Mouse (Mus musculus) kidney, adult 2 months (tissue): ENCODE measurements at regions not wholly inside any gene's neighbourhood (a gene's known extent, or its start where the extent isn't known, plus 50 kb on each side); places are given as distances from the start of the nearest gene placed in this dataset.
A peak's percentile ranks its signal among the peaks of the same experiment; 100 is the strongest.
"Not testable (repeated sequence)": the region's sequence is repeated elsewhere in the genome, so short reads cannot be mapped to it uniquely, and the experiment has no call there.

Experiments
- DNase-seq: peaks from one replicate; pipeline ENCODE4 v3.0.0; 2021
- H3K27ac ChIP-seq: fragments of 200-500 bp; 2 replicates; pipeline ENCODE4 v1.5.1; 2012; ENCODE audit warnings: low read depth, low read length, control low read depth, inconsistent platforms; ENCODE audit not compliant: insufficient read depth
- H3K27me3 ChIP-seq: fragments of 200-500 bp; replicated peaks from 2 replicates; pipeline ENCODE4 v1.6.1; 2012; ENCODE audit warnings: mild to moderate bottlenecking, moderate library complexity, low read length, inconsistent platforms; ENCODE audit not compliant: control insufficient read depth, insufficient read depth
- H3K36me3 ChIP-seq: fragments of 200-500 bp; 2 replicates; pipeline ENCODE4 v1.6.1; 2012; ENCODE audit warnings: mild to moderate bottlenecking, moderate library complexity, low read length, inconsistent platforms; ENCODE audit not compliant: control insufficient read depth, insufficient read depth
- H3K4me1 ChIP-seq: fragments of 200-500 bp; 2 replicates; pipeline ENCODE4 v1.6.1; 2011; ENCODE audit warnings: low read length; ENCODE audit not compliant: control insufficient read depth, insufficient read depth
- H3K4me3 ChIP-seq: fragments of 200-500 bp; 2 replicates; pipeline ENCODE4 v1.5.1; 2011; ENCODE audit warnings: mild to moderate bottlenecking, low read depth, low read length, control low read depth; ENCODE audit not compliant: insufficient read depth
- CTCF ChIP-seq: fragments of 200-500 bp; conservative IDR thresholded peaks from 2 replicates; pipeline ENCODE4 v1.5.1; 2011; ENCODE audit warnings: low read depth, mild to moderate bottlenecking, control low read depth, low read length, moderate library complexity, mixed read lengths; ENCODE audit not compliant: insufficient read depth, insufficient read length
- POLR2A ChIP-seq: fragments of 200-500 bp; IDR thresholded peaks from one replicate; pipeline ENCODE4 v1.6.1; 2011; ENCODE audit warnings: low read depth, low read length, control low read depth
- WGBS: fragments of 180-500 bp; shearing (Covaris S2); methylation state at CpG from one replicate; pipeline ENCODE4 v1.1.7; 2018; 5-methylcytosine and 5-hydroxymethylcytosine counted together

DNA sequence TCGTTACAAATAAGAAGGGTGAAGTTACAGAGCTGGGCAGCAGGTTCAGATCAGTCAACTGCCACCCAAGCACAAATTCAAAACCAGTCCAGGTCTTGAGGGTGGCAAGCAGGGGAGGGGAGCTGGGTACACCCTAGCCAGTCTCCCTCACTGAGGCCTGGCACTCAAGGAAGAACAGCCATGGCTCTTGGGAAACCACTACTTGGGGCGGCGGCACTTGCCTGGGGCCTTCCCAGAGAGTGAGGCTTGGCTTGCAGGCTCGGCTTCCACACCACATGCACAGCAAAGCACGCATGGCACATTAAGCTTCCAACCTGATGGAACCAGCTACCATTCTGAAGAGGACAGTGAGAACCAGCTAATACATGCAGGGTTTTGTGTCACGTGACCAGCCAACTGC, 127.9 kb upstream of the Pou3f3 start:
- 81% methylated on average over 6 of the region's 6 CpGs for WGBS
- Histone ChIP-seq H3K36me3 (no peaks in the 10 kb centered on the region), H3K4me1 (no peaks in the 10 kb centered on the region), H3K27ac (no peak overlapping the region), H3K27me3 (no peaks in the 10 kb centered on the region), H3K4me3 (no peak overlapping the region)
- TF ChIP-seq POLR2A = no peak
- no peak for TF ChIP-seq CTCF
- peak; percentile 31 for DNase-seq

GRCm38 (mm10) chr1:42585191-42585590, 110.4 kb upstream of the Pou3f3 start:
- Histone ChIP-seq H3K27ac (no peak overlapping the region), H3K4me1 (no peaks in the 10 kb centered on the region; the same call in 1 of the 2 replicates), H3K36me3 (no peaks in the 10 kb centered on the region), H3K27me3 (no peaks in the 10 kb centered on the region), H3K4me3 (no peak overlapping the region)
- 98% methylated on average over 3 of the region's 3 CpGs for WGBS
- TF ChIP-seq POLR2A = no peak
- TF ChIP-seq CTCF = no peak
- no peak for DNase-seq

DNA sequence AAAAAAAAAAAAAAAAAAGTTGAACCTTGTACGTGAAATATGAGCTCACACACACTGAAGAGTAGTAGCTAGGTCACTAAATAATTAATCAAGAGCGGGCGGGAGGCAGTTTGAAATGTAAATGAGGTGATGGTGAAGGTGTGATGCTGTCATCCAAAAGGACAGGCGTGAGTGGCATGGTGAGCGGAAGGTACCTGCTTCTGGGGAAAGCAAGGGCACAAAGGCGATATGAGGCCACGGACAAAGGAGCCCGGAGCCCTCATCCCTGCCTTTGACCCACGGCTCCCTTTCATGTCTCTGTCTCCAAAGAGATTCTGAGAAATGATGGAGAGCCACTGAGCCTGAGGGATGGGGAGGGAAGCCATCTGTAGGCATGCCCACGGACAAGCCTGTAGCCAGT, 107.1 kb upstream of the Pou3f3 start:
- DNase-seq = peak; percentile 23
- 26% methylated on average over 10 of the region's 10 CpGs for WGBS
- no peaks in the 10 kb centered on the region for H3K36me3 ChIP-seq
- no peak overlapping the region for H3K27ac ChIP-seq
- H3K4me3 ChIP-seq = no peak overlapping the region
- H3K4me1 ChIP-seq = no peaks in the 10 kb centered on the region; the same call in 1 of the 2 replicates
- H3K27me3 ChIP-seq = 0 out of 2 replicates have a peak, but pooled peaks cover 1% of the 10 kb centered on the region
- TF ChIP-seq CTCF (no peak), POLR2A (no peak)

DNA sequence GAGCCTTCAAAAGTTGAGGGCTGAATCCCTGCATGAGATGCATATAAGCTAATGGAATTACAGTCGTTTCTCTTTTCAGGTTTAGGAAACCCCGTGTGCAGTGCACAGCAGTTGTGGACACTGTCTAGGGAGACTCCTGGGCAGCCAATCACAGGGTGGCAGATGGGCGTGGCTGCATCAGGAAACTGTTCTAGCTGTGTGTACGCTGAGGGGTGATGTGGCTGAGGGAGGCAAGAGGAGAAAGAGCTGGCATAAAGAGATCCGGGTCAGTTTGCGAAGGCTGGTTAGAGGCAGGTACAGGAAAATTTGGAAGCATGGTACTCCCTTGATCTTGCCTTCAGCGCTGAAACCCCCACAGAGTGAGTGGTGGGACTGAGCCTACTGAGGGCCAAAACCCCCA, 106.1 kb upstream of the Pou3f3 start:
- H3K27ac ChIP-seq = no peak overlapping the region
- no peaks in the 10 kb centered on the region for H3K36me3 ChIP-seq
- no peaks in the 10 kb centered on the region; the same call in 1 of the 2 replicates for H3K4me1 ChIP-seq
- TF ChIP-seq POLR2A = no peak
- TF ChIP-seq CTCF = no peak
- DNase-seq = no peak
- 0 out of 2 replicates have a peak, but pooled peaks cover 1% of the 10 kb centered on the region for H3K27me3 ChIP-seq
- 52% methylated on average over 7 of the region's 7 CpGs for WGBS
- no peak overlapping the region for H3K4me3 ChIP-seq

DNA sequence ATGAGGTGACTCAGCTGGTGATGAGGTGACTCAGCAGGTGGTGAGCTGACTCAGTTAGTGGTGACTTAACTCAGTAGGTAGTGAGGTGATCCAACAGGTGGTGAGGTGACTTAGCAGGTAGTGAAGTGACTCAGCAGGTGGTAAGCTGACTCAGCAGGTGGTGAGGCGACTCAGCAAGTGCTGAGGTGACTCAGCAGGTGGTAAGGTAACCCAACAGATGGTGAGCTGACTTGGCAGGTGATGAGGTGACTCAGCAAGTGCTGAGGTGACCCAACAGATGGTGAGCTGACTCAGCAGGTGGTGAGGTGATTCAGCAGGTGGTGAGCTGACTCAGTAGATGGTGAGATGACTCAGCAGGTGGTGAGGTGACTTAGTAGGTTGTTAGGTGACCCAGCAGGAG, 103.7 kb upstream of the Pou3f3 start:
- no peaks in the 10 kb centered on the region for H3K36me3 ChIP-seq
- TF ChIP-seq CTCF (no peak), POLR2A (no peak)
- 0 out of 2 replicates have a peak, but pooled peaks cover 1% of the 10 kb centered on the region for H3K27me3 ChIP-seq
- no peak overlapping the region for H3K27ac ChIP-seq
- DNase-seq = no peak
- WGBS = 71% methylated on average over 1 of the region's 1 CpGs
- no peak overlapping the region for H3K4me3 ChIP-seq
- no peaks in the 10 kb centered on the region; the same call in 1 of the 2 replicates for H3K4me1 ChIP-seq

DNA sequence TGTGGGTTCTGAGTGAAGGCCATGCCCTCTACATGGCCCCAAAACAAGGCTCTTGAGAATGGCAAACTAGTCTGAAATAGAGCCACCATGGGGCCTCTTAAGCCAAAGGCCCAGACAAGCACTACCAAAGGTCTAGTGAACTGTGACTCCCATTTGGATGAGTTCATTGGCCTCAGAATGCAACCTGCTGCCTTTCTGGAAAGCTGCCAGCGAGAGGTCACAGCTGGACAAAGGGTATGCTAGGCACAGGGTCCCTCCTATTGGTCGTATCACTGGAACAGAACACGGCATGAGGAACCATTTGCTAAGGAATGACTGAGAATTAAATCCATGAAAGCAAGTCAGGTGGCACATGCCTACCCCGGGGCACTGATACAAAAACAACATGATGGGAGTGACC, 98.5 kb upstream of the Pou3f3 start:
- peak; percentile 21 for DNase-seq
- no peak overlapping the region for H3K27ac ChIP-seq
- no peak overlapping the region for H3K4me3 ChIP-seq
- H3K4me1 ChIP-seq = no peaks in the 10 kb centered on the region
- no peaks in the 10 kb centered on the region for H3K36me3 ChIP-seq
- 53% methylated on average over 4 of the region's 4 CpGs for WGBS
- no peaks in the 10 kb centered on the region for H3K27me3 ChIP-seq
- TF ChIP-seq CTCF (no peak), POLR2A (no peak)

DNA sequence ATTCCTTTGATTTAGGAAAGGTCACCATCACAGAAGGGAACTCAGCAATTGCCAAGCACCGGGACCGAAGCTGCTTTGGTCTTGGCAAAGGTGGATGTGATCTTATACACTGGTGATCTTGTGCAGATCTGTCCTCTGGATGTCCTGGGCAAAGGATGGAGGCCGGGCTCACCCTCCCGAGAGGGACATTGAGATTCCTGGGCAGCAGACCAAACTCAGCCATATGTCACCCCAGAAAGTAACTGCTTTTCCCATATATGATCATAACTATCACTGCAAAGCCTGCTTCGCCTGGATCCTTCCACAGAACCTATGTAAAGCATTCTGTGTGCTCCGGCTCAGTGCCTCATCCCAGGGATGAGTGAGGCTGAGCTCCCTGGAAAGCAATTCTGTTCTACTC, 96.3 kb upstream of the Pou3f3 start:
- Histone ChIP-seq H3K4me3 (no peak overlapping the region), H3K27ac (no peak overlapping the region), H3K4me1 (no peaks in the 10 kb centered on the region), H3K36me3 (no peaks in the 10 kb centered on the region), H3K27me3 (no peaks in the 10 kb centered on the region)
- 92% methylated on average over 6 of the region's 6 CpGs for WGBS
- TF ChIP-seq CTCF = no peak
- TF ChIP-seq POLR2A = no peak
- DNase-seq = no peak

DNA sequence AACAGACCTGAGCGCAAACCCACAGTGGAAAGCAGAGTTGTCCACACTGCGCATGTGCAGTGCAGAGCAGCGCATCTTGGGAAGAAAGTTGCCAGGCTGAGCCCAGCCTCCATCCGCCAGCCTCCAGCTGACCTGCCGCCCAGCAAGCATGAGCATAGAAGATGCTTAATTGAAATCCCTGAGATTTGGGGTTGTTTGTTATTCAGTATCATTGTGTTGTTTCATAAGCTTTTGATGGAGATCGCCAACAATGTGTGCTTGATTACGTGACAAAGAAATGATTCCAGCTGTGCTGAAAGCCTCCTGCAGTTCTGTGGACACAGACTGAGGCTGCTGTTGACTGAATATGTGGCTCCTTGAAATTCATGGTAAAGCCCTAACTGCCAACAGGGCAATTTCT, 89.3 kb upstream of the Pou3f3 start:
- Histone ChIP-seq H3K27me3 (no peaks in the 10 kb centered on the region), H3K4me3 (no peak overlapping the region), H3K4me1 (no peaks in the 10 kb centered on the region), H3K27ac (no peak overlapping the region), H3K36me3 (no peaks in the 10 kb centered on the region)
- DNase-seq = no peak
- 92% methylated on average over 7 of the region's 7 CpGs for WGBS
- no peak for TF ChIP-seq CTCF
- no peak for TF ChIP-seq POLR2A

GRCm38 (mm10) chr1:42607466-42608043, 88.0 kb upstream of the Pou3f3 start:
- H3K4me3 ChIP-seq, H3K27ac ChIP-seq, DNase-seq, H3K4me1 ChIP-seq, H3K27me3 ChIP-seq, H3K36me3 ChIP-seq: not testable (repeated sequence)
- 94% methylated on average over 4 of the region's 4 CpGs for WGBS
